Comparison of ENCODE assay signal across 24 mouse cellular contexts in genomic region chr6:103859787-103860186, GRCm38 (mm10).
"Had no signal": no experiment of that assay in that cellular context is flagged by ENCODE, and none has a peak within 500 bp of the region (broad histone marks: within the 10 kb centered on the region; RNA-seq: fewer than 3 reads in every experiment).

No protein-coding gene starts in this region.

- H3K36me3 ChIP-seq: heart, embryonic 13.5 days; heart, embryonic 15.5 days; hindbrain, embryonic 13.5 days; hindbrain, embryonic 15.5 days; limb, embryonic 13.5 days; limb, embryonic 15.5 days; liver, embryonic 12.5 days had no signal

- H3K4me1 ChIP-seq: heart, embryonic 13.5 days; heart, embryonic 15.5 days; hindbrain, embryonic 13.5 days; hindbrain, embryonic 15.5 days; limb, embryonic 13.5 days; limb, embryonic 15.5 days; liver, embryonic 12.5 days had no signal

- H3K9me3 ChIP-seq: heart, embryonic 13.5 days; heart, embryonic 15.5 days; hindbrain, embryonic 13.5 days; hindbrain, embryonic 15.5 days; limb, embryonic 13.5 days; limb, embryonic 15.5 days; liver, embryonic 12.5 days had no signal

- DNase-seq: gastrocnemius, postnatal 14 days; gastrocnemius, postnatal 36 days; heart, adult 11 months; heart, adult 2 months; heart, postnatal 14 days; heart, postnatal 36 days; kidney, adult 11 months; kidney, adult 8-10 months; kidney, postnatal 10 days; kidney, postnatal 25 days; layer of hippocampus, adult 9-11 months; layer of hippocampus, postnatal 36 days; left cerebral cortex, postnatal 4 days had no signal

- H3K9ac ChIP-seq: heart, embryonic 13.5 days; heart, embryonic 15.5 days; hindbrain, embryonic 13.5 days; hindbrain, embryonic 15.5 days; limb, embryonic 13.5 days; limb, embryonic 15.5 days; liver, embryonic 12.5 days; liver, embryonic 14.5 days had no signal

- H3K4me2 ChIP-seq: heart, embryonic 11.5 days; heart, embryonic 13.5 days; heart, embryonic 15.5 days; hindbrain, embryonic 13.5 days; hindbrain, embryonic 15.5 days; limb, embryonic 13.5 days; limb, embryonic 15.5 days; liver, embryonic 12.5 days had no signal

- H3K4me3 ChIP-seq: heart, adult 2 months; heart, embryonic 13.5 days; heart, embryonic 15.5 days; hindbrain, embryonic 13.5 days; hindbrain, embryonic 15.5 days; limb, embryonic 13.5 days; limb, embryonic 15.5 days; liver, embryonic 12.5 days had no signal

- H3K27ac ChIP-seq: heart, adult 2 months; heart, embryonic 13.5 days; heart, embryonic 15.5 days; hindbrain, embryonic 13.5 days; hindbrain, embryonic 15.5 days; hindbrain, postnatal 0 days; limb, embryonic 13.5 days; limb, embryonic 15.5 days; liver, embryonic 12.5 days; liver, embryonic 14.5 days had no signal

- H3K27me3 ChIP-seq: heart, embryonic 13.5 days; heart, embryonic 15.5 days; hindbrain, embryonic 13.5 days; hindbrain, embryonic 15.5 days; limb, embryonic 13.5 days; limb, embryonic 15.5 days; liver, embryonic 12.5 days had no signal

- ATAC-seq: hindbrain, postnatal 0 days; intestine, embryonic 16.5 days; liver, embryonic 12.5 days had no signal
